Mouse (Mus musculus) embryonic stem cell, embryonic (primary cell): ENCODE data around the gene Camk1d.

Source experiments
- CTCF ChIA-PET, 4 experiments: fragments of 300-600 bp in 2 of 4; fragments of 350-600 bp in 2 of 4; sonication (Branson Sonifier 250); formaldehyde crosslinking; loops; one replicate each; lab custom pipeline; 2022; ENCODE audit warnings: inconsistent platforms in 2 of 4; lab: Charles Lee
- POLR2A ChIA-PET, 4 experiments: fragments of 300-600 bp in 2 of 4; fragments of 350-600 bp in 2 of 4; sonication (Branson Sonifier 250); formaldehyde crosslinking; loops; one replicate each; lab custom pipeline; 2022; ENCODE audit warnings: antibody characterized with exemption in 4 of 4, inconsistent platforms in 1 of 4; lab: Charles Lee

The Camk1d gene

GRCm38 (mm10) chr2:5651285-5651870 lies 62.9 kb downstream of the Camk1d start:
- POLR2A ChIA-PET: interaction anchor here in 3 of 4 experiments (0.9 to 2.2 kb wide), 4 partner anchors 8 to 30 kb away, joined by 3 to 8 read pairs (median 4); no protein-coding TSS in a partner anchor
- CTCF ChIA-PET: interaction anchor here in 1 of 4 experiments (0.6 kb wide), 1 partner anchor 1304 kb away, joined by 3 read pairs; no protein-coding TSS in a partner anchor

DNA sequence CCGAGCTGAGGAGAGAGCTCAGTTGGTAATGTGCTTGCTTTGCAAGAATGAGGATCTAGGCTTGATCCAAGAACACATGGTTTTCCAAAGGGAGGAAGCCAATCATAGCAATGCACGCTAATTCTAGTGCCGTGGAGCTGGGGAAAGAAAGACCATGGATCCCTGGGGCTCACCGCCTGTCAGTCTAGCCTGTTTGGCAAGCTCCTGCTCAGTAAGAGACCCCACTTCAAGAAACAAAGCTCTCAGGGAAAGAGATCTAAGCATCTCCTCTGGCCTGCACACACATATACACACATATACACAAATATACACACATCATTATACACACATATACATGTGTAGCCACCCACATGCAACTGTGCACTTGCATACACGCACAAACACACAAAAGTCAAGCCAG lies 65.1 kb downstream of the Camk1d start:
- ChIA-PET CTCF (no interaction called here), POLR2A (interaction anchor here in 2 of 4 experiments (0.9 to 1.3 kb wide), 6 partner anchors 9 to 231 kb away, joined by 3 to 5 read pairs (median 4); partner anchors contain the start of gene Camk1d (in 1 of the 2))

DNA sequence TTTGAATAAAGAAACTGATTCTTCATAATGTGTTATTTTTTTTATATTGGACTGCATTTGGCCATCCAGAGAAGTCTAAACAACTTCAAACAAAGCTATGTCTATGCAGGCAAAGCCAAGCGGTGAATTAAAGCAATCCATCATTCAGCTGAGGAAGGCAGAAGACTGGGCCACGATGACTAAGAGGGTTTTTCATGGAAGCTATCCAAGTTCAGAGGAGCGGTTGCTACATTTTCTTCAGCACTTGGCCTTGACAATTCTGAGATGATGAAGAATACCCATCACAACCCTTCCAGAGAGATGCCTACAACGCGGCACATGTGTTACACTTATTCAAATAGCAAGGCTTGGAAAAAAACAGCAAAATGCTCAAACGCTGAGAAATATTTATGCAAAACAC lies 65.6 kb downstream of the Camk1d start:
- POLR2A ChIA-PET: interaction anchor here in 2 of 4 experiments (0.9 to 1.3 kb wide), 6 partner anchors 9 to 230 kb away, joined by 3 to 5 read pairs (median 4); partner anchors contain the start of gene Camk1d (in 1 of the 2)

GRCm38 (mm10) chr2:5646322-5646721 lies 68.0 kb downstream of the Camk1d start:
- ChIA-PET POLR2A (interaction anchor here in 2 of 4 experiments (0.6 to 1.0 kb wide), 3 partner anchors 30 to 259 kb away, joined by 3 read pairs; no protein-coding TSS in a partner anchor), CTCF (interaction anchor here in 1 of 4 experiments (0.6 kb wide), 1 partner anchor 173 kb away, joined by 5 read pairs; no protein-coding TSS in a partner anchor)

More for the DNA sequence above, 65.6 kb downstream of the Camk1d start:
- CTCF ChIA-PET: no interaction called here

- ChIA-PET POLR2A (interaction anchor here in 2 of 4 experiments (1.0 to 1.3 kb wide), 3 partner anchors 9 to 31 kb away, joined by 3 read pairs; no protein-coding TSS in a partner anchor), CTCF (no interaction called here)
These were observed 68.7 kb downstream of the Camk1d start for GRCm38 (mm10) chr2:5645584-5645983.

GRCm38 (mm10) chr2:5643937-5644336 lies 70.4 kb downstream of the Camk1d start:
- ChIA-PET CTCF (no interaction called here), POLR2A (interaction anchor here in 1 of 4 experiments (1.2 to 1.4 kb wide), 2 partner anchors 10 to 24 kb away, joined by 3 to 4 read pairs; no protein-coding TSS in a partner anchor)

DNA sequence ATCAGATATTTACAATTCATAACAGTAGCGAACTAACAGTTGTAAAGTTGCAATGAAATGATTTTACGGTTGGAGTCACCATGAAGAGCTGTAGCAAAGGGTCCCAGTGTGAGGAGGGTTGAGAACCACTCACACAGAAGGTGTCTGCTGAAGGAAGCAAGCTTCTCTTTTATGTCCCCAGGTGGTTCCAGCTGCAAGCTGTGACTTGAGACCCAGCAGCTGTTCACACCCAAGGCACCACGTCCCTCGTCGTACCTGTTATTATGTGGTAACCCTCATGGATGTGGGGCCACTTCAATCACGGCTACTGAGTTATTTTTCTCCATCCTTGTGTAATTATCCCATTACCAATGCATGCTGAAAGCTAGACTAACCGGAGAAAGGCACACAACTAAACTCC lies 71.1 kb downstream of the Camk1d start:
- CTCF ChIA-PET: no interaction called here
- POLR2A ChIA-PET: interaction anchor here in 3 of 4 experiments (0.6 to 4.5 kb wide), 7 partner anchors 8 to 995 kb away, joined by 3 to 19 read pairs (median 3); no protein-coding TSS in a partner anchor

GRCm38 (mm10) chr2:5642624-5643023 lies 71.7 kb downstream of the Camk1d start:
- ChIA-PET CTCF (interaction anchor here in 1 of 4 experiments (0.6 kb wide), 1 partner anchor 191 kb away, joined by 3 read pairs; no protein-coding TSS in a partner anchor), POLR2A (interaction anchor here in 3 of 4 experiments (0.6 to 4.5 kb wide), 6 partner anchors 9 to 994 kb away, joined by 3 to 19 read pairs (median 4); no protein-coding TSS in a partner anchor)

DNA sequence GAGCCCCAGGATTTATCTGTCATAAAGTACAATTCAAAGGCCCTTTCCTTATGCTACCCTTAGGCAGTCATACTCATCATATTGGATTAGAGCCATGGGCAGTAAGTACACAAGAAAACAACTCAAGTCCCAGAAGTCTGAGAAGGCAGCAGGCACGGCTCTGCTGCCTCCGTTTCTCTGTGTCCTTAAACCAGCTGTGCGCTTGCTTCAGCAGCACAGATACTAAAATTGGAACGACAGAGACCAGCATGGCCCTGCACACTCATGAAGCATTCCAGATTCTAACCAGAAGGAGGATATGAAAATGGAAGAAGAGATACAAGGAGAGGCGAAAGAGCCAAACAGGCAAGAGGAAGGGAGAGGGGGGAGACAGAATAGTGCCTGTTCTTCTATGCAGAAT lies 72.6 kb downstream of the Camk1d start:
- ChIA-PET POLR2A (interaction anchor here in 2 of 4 experiments (1.0 to 4.5 kb wide), 9 partner anchors 9 to 71 kb away, joined by 3 to 19 read pairs (median 4); no protein-coding TSS in a partner anchor), CTCF (interaction anchor here in 1 of 4 experiments (1.0 kb wide), 1 partner anchor 73 kb away, joined by 3 read pairs; no protein-coding TSS in a partner anchor)

DNA sequence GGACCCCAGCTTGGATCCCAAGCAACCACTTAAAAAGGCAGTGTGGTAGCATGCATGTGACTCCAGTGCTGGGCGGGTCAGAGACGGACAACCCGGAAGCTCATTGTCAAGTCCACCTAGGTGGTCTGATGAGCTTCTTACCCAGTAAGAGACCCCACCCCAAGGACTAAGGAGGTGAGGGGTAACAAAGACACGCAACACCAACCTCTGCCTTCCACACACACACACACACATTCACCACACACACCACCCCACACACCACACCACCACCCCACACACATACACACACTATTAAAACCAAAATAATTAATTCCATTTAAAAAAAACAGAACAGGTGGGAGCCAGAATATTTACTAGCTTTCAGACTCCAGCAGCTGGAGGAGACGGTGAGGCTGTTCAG lies 73.7 kb downstream of the Camk1d start:
- ChIA-PET POLR2A (interaction anchor here (0.5 to 4.5 kb wide), 17 partner anchors 10 to 215 kb away, joined by 3 to 19 read pairs (median 3); partner anchors contain the start of gene Camk1d (in 1 of the 4)), CTCF (interaction anchor here in 1 of 4 experiments (1.0 kb wide), 1 partner anchor 74 kb away, joined by 3 read pairs; no protein-coding TSS in a partner anchor)

- ChIA-PET CTCF (interaction anchor here in 1 of 4 experiments (0.6 kb wide), 1 partner anchor 14 kb away, joined by 3 read pairs; no protein-coding TSS in a partner anchor), POLR2A (interaction anchor here in 1 of 4 experiments (0.9 to 1.2 kb wide), 3 partner anchors 8 to 24 kb away, joined by 3 to 4 read pairs (median 3); no protein-coding TSS in a partner anchor)
These were observed 77.2 kb downstream of the Camk1d start for GRCm38 (mm10) chr2:5636801-5637742.

GRCm38 (mm10) chr2:5632355-5632684 lies 82.0 kb downstream of the Camk1d start:
- ChIA-PET POLR2A (interaction anchor here in 1 of 4 experiments (0.9 to 1.0 kb wide), 2 partner anchors 13 to 27 kb away, joined by 3 read pairs; no protein-coding TSS in a partner anchor), CTCF (no interaction called here)

GRCm38 (mm10) chr2:5631676-5632354 lies 82.5 kb downstream of the Camk1d start:
- ChIA-PET POLR2A (interaction anchor here in 1 of 4 experiments (0.9 to 1.0 kb wide), 2 partner anchors 13 to 27 kb away, joined by 3 read pairs; no protein-coding TSS in a partner anchor), CTCF (no interaction called here)

DNA sequence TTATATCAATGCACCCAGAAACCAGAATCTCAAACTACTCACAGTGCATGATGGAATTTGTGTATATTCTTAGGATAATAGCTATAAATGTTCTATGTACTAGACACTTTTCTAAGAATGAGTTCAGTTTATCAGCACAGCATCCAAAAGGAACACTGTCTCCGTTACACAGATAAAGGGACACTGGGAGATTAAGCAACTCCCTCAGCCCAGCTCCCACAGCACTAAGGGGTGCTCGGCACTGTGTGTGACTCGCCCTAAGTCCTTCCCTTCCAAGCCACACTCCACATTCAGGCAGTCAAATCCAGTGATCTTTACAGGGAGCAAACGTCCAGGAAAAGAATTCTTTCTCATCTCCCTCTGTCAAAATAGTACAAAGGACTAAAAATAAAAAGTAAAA lies 83.6 kb downstream of the Camk1d start:
- ChIA-PET POLR2A (interaction anchor here in 2 of 4 experiments (0.6 to 3.2 kb wide), 7 partner anchors 10 to 56 kb away, joined by 3 to 19 read pairs (median 4); no protein-coding TSS in a partner anchor), CTCF (no interaction called here)

GRCm38 (mm10) chr2:5624379-5624778 lies 89.9 kb downstream of the Camk1d start:
- CTCF ChIA-PET: no interaction called here
- POLR2A ChIA-PET: interaction anchor here in 3 of 4 experiments (0.8 to 1.5 kb wide), 12 partner anchors 9 to 223 kb away, joined by 3 to 10 read pairs (median 3); no protein-coding TSS in a partner anchor

GRCm38 (mm10) chr2:5618361-5618896 lies 95.9 kb downstream of the Camk1d start:
- ChIA-PET CTCF (no interaction called here), POLR2A (interaction anchor here in 3 of 4 experiments (0.5 to 1.7 kb wide), 5 partner anchors 12 to 574 kb away, joined by 3 to 5 read pairs (median 3); no protein-coding TSS in a partner anchor)

GRCm38 (mm10) chr2:5614896-5615295 lies 99.4 kb downstream of the Camk1d start:
- ChIA-PET CTCF (no interaction called here), POLR2A (interaction anchor here in 1 of 4 experiments (0.8 to 1.8 kb wide), 5 partner anchors 9 to 38 kb away, joined by 3 to 4 read pairs (median 3); no protein-coding TSS in a partner anchor)
